22 mouse cellular contexts compared by ENCODE assay signal in genomic region chr4:140035232-140035631, GRCm38 (mm10).
"Had no signal": no experiment of that assay in that cellular context is flagged by ENCODE, and none has a peak within 500 bp of the region (broad histone marks: within the 10 kb centered on the region; RNA-seq: fewer than 3 reads in every experiment).

No protein-coding gene starts in this region.

- H3K4me3 ChIP-seq: gastrocnemius, adult 2 months; heart, embryonic 10.5 days; heart, embryonic 12.5 days; hindbrain, embryonic 10.5 days; hindbrain, embryonic 12.5 days; intestine, embryonic 15.5 days; left cerebral cortex, adult 2 months; limb, embryonic 10.5 days; limb, embryonic 12.5 days had no signal

- H3K9ac ChIP-seq: heart, embryonic 12.5 days; hindbrain, embryonic 12.5 days; hindbrain, embryonic 14.5 days; intestine, embryonic 15.5 days; limb, embryonic 12.5 days had no signal

- DNase-seq: gastrocnemius, adult 2 months; gastrocnemius, postnatal 10 days; gastrocnemius, postnatal 25 days; heart, adult 18-20 months; heart, postnatal 10 days; heart, postnatal 4 days; kidney, adult 18-20 months; kidney, adult 8-10 months; kidney, postnatal 10 days; kidney, postnatal 25 days; kidney, postnatal 4 days; layer of hippocampus, adult 9-11 months; liver had no signal

- H3K9me3 ChIP-seq: intestine, embryonic 15.5 days; limb, embryonic 10.5 days had no signal

- H3K36me3 ChIP-seq: heart, embryonic 10.5 days; heart, embryonic 12.5 days; hindbrain, embryonic 10.5 days; hindbrain, embryonic 12.5 days; intestine, embryonic 15.5 days; limb, embryonic 10.5 days; limb, embryonic 12.5 days had no signal

- H3K27ac ChIP-seq: gastrocnemius, adult 2 months; heart, embryonic 10.5 days; hindbrain, embryonic 10.5 days; hindbrain, embryonic 12.5 days; hindbrain, embryonic 14.5 days; intestine, embryonic 15.5 days; left cerebral cortex, adult 2 months; limb, embryonic 10.5 days; limb, embryonic 12.5 days had no signal
